Mouse (Mus musculus) hindbrain, embryonic 16.5 days (tissue): ENCODE measurements at regions not wholly inside any gene's neighbourhood (a gene's known extent, or its start where the extent isn't known, plus 50 kb on each side); places are given as distances from the start of the nearest gene placed in this dataset.

Source experiments
- ATAC-seq: fragments of 200-750 bp; cut with Nextera tagmentation; 2 replicates; pipeline ENCODE4 v1.8.0; 2017; ENCODE audit warnings: moderate TSS enrichment, moderate library complexity
- H3K27ac ChIP-seq: fragments of 300-500 bp; sonication (generic); 2 replicates; pipeline ENCODE4 v1.5.1; 2014; ENCODE audit warnings: low read depth, mild to moderate bottlenecking, control low read depth, low read length, moderate library complexity
- H3K27me3 ChIP-seq: fragments of 300-500 bp; sonication (generic); replicated peaks from 2 replicates; pipeline ENCODE4 v1.6.1; 2014; ENCODE audit warnings: low read length; ENCODE audit not compliant: control insufficient read depth, insufficient read depth
- H3K36me3 ChIP-seq: fragments of 300-500 bp; sonication (generic); 2 replicates; pipeline ENCODE4 v1.6.1; 2014; ENCODE audit warnings: mild to moderate bottlenecking, low read length, moderate library complexity, mixed read lengths; ENCODE audit not compliant: control insufficient read depth, insufficient read depth
- H3K4me1 ChIP-seq: fragments of 300-500 bp; sonication (generic); 2 replicates; pipeline ENCODE4 v1.6.1; 2014; ENCODE audit warnings: low read depth, low read length; ENCODE audit not compliant: control insufficient read depth, insufficient read depth
- H3K4me2 ChIP-seq: fragments of 300-500 bp; sonication (generic); 2 replicates; pipeline ENCODE4 v1.6.1; 2014; ENCODE audit warnings: mild to moderate bottlenecking, low read length, control low read depth, moderate library complexity
- H3K4me3 ChIP-seq: fragments of 300-500 bp; sonication (generic); 2 replicates; pipeline ENCODE4 v1.5.1; 2014; ENCODE audit warnings: mild to moderate bottlenecking, low read length, control low read depth, moderate library complexity
- H3K9ac ChIP-seq: fragments of 300-500 bp; sonication (generic); 2 replicates; pipeline ENCODE4 v1.6.1; 2014; ENCODE audit warnings: low read depth, mild to moderate bottlenecking, control low read depth, low read length, moderate library complexity
- H3K9me3 ChIP-seq: fragments of 300-500 bp; sonication (generic); 2 replicates; pipeline ENCODE4 v1.6.1; 2014; ENCODE audit warnings: mild to moderate bottlenecking, low read length, moderate library complexity; ENCODE audit not compliant: control insufficient read depth
- WGBS: fragments of 180-500 bp; shearing (Covaris S2); extraction: QIAGEN DNeasy Blood & Tissue Kit; methylation state at CpG from one replicate; pipeline ENCODE4 v1.1.7; 2014; 5-methylcytosine and 5-hydroxymethylcytosine counted together

- peak; percentile 81 for ATAC-seq
- Histone ChIP-seq H3K9ac (no peak overlapping the region), H3K36me3 (no peaks in the 10 kb centered on the region), H3K27ac (no peak overlapping the region), H3K27me3 (no peaks in the 10 kb centered on the region), H3K4me3 (no peak overlapping the region), H3K4me1 (peaks cover 6% of the 10 kb centered on the region; the same call in 1 of the 2 replicates), H3K4me2 (no peak overlapping the region), H3K9me3 (no peaks in the 10 kb centered on the region)
- WGBS: 19% methylated on average over 12 of the region's 16 CpGs
Measured at GRCm38 (mm10) chr12:107757996-107758791, 245.2 kb downstream of the Bcl11b start.

- no peaks in the 10 kb centered on the region for H3K27me3 ChIP-seq
- H3K4me1 ChIP-seq: peaks cover 6% of the 10 kb centered on the region; the same call in 1 of the 2 replicates
- ATAC-seq: no peak
- H3K9me3 ChIP-seq: no peaks in the 10 kb centered on the region
- H3K27ac ChIP-seq: no peak overlapping the region
- no peak overlapping the region for H3K9ac ChIP-seq
- no peaks in the 10 kb centered on the region for H3K36me3 ChIP-seq
- H3K4me2 ChIP-seq: no peak overlapping the region
- H3K4me3 ChIP-seq: no peak overlapping the region
- 88% methylated on average over 5 of the region's 5 CpGs for WGBS
Measured at GRCm38 (mm10) chr12:107759291-107759690, 244.1 kb downstream of the Bcl11b start.

GRCm38 (mm10) chr12:107759911-107760310 lies 243.5 kb downstream of the Bcl11b start:
- H3K36me3 ChIP-seq: no peaks in the 10 kb centered on the region
- H3K9ac ChIP-seq: no peak overlapping the region
- H3K4me3 ChIP-seq: no peak overlapping the region
- WGBS: 85% methylated on average over 4 of the region's 4 CpGs
- no peaks in the 10 kb centered on the region for H3K9me3 ChIP-seq
- H3K27ac ChIP-seq: no peak overlapping the region
- H3K4me2 ChIP-seq: no peak overlapping the region
- no peak for ATAC-seq
- peaks cover 6% of the 10 kb centered on the region; the same call in 1 of the 2 replicates for H3K4me1 ChIP-seq
- H3K27me3 ChIP-seq: no peaks in the 10 kb centered on the region

GRCm38 (mm10) chr12:107762140-107762539 lies 241.3 kb downstream of the Bcl11b start:
- H3K4me1 ChIP-seq: peaks cover 6% of the 10 kb centered on the region; the same call in 1 of the 2 replicates
- no peaks in the 10 kb centered on the region for H3K9me3 ChIP-seq
- H3K4me2 ChIP-seq: no peak overlapping the region
- no peaks in the 10 kb centered on the region for H3K36me3 ChIP-seq
- WGBS: 85% methylated on average over 4 of the region's 4 CpGs
- H3K27ac ChIP-seq: no peak overlapping the region
- H3K4me3 ChIP-seq: no peak overlapping the region
- H3K27me3 ChIP-seq: no peaks in the 10 kb centered on the region
- no peak for ATAC-seq
- H3K9ac ChIP-seq: no peak overlapping the region

- whole genome bisulfite sequencing: 60% methylated on average over 13 of the region's 13 CpGs
- no peak for ATAC-seq
- Histone ChIP-seq H3K9me3 (no peaks in the 10 kb centered on the region), H3K9ac (no peak overlapping the region), H3K36me3 (no peaks in the 10 kb centered on the region), H3K4me1 (no peaks in the 10 kb centered on the region), H3K27ac (no peak overlapping the region), H3K4me2 (no peak overlapping the region), H3K27me3 (no peaks in the 10 kb centered on the region), H3K4me3 (no peak overlapping the region)
Measured at GRCm38 (mm10) chr12:107769801-107770515, 233.4 kb downstream of the Bcl11b start.

- Histone ChIP-seq H3K27ac (no peak overlapping the region), H3K9ac (no peak overlapping the region), H3K27me3 (no peaks in the 10 kb centered on the region), H3K4me3 (no peak overlapping the region), H3K9me3 (no peaks in the 10 kb centered on the region), H3K4me1 (no peaks in the 10 kb centered on the region), H3K36me3 (no peaks in the 10 kb centered on the region), H3K4me2 (no peak overlapping the region)
- ATAC-seq: no peak
- WGBS: 36% methylated on average over 5 of the region's 5 CpGs
Measured at GRCm38 (mm10) chr12:107770516-107770836, 232.9 kb downstream of the Bcl11b start.

GRCm38 (mm10) chr12:107771325-107771724 lies 232.1 kb downstream of the Bcl11b start:
- no peak for ATAC-seq
- no peak overlapping the region for H3K4me2 ChIP-seq
- no peaks in the 10 kb centered on the region for H3K36me3 ChIP-seq
- H3K4me3 ChIP-seq: no peak overlapping the region
- 83% methylated on average over 2 of the region's 2 CpGs for WGBS
- H3K4me1 ChIP-seq: no peaks in the 10 kb centered on the region
- H3K27ac ChIP-seq: no peak overlapping the region
- no peaks in the 10 kb centered on the region for H3K27me3 ChIP-seq
- H3K9ac ChIP-seq: no peak overlapping the region
- H3K9me3 ChIP-seq: no peaks in the 10 kb centered on the region

GRCm38 (mm10) chr12:107771809-107772208 lies 231.6 kb downstream of the Bcl11b start:
- Histone ChIP-seq H3K4me3 (no peak overlapping the region), H3K27ac (no peak overlapping the region), H3K9ac (no peak overlapping the region), H3K4me2 (no peak overlapping the region), H3K27me3 (no peaks in the 10 kb centered on the region), H3K4me1 (no peaks in the 10 kb centered on the region), H3K9me3 (no peaks in the 10 kb centered on the region), H3K36me3 (no peaks in the 10 kb centered on the region)
- no peak for ATAC-seq
- 27% methylated on average over 3 of the region's 3 CpGs for WGBS

GRCm38 (mm10) chr12:107778046-107778445 lies 225.4 kb downstream of the Bcl11b start:
- H3K4me2 ChIP-seq: no peak overlapping the region
- H3K36me3 ChIP-seq: no peaks in the 10 kb centered on the region
- ATAC-seq: no peak
- H3K9me3 ChIP-seq: no peaks in the 10 kb centered on the region
- H3K27ac ChIP-seq: no peak overlapping the region
- H3K4me1 ChIP-seq: no peaks in the 10 kb centered on the region
- H3K9ac ChIP-seq: no peak overlapping the region
- WGBS: 63% methylated on average over 9 of the region's 9 CpGs
- H3K27me3 ChIP-seq: no peaks in the 10 kb centered on the region
- H3K4me3 ChIP-seq: no peak overlapping the region
